Mouse (Mus musculus) fat pad, adult 2 months (tissue): Measurements from ENCODE around the gene Pear1.

Experiments
- DNase-seq: peaks from one replicate; pipeline ENCODE4 v3.0.0-alpha.2; 2011; ENCODE audit warnings: low read depth, low spot score; ENCODE audit errors: extremely low read depth

Gene Pear1

DNA sequence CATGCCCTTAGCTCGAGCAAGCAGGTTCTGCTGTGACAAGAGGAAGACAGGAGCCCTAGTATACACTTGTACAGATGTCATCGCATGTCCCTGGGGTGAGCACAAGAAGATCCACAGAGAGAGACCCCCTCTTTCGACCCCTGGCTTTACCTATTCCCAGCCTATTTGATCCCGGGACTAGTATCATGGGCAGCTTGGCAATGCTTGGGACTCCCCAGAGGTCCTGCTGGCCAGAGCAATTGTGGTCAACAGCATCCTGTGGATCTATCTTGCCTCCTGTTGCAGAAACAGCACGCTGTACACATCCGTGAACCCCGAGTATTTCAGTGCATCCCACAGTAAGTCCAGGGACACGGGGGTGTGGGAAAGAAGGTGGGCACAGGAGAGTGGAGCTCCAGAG, 12.8 kb downstream of the Pear1 start:
- no peak for DNase-seq

DNA sequence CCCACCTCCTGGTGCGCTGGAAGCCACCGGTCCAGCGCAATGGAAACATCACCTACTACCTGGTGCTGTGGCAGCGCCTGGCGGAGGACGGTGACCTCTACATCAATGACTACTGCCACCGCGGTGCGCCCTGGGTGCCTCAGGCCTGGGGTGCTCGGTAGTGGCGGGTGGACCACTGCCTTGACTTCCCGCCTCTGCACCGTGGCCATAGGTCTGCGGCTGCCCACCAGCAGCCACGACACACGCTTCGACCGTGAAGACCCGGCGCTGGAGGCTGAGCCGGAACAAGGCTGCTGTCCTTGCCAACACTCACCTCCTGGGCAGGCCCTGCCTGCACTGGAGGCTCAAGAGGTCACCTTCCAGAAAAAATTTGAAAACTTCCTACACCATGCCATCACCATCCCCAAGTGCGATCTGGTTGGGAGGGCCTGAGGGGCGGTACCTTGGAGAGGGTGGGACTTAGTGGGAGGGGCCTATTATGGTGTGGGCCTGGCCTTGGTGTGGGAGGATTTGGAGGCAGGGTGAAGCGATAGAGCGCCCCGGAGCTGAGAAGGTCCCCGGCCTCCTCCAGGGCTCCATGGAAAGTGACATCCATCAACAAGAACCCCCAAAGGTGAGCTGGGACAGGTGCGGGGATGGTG, 14.7 kb downstream of the Pear1 start:
- DNase-seq: no peak

DNA sequence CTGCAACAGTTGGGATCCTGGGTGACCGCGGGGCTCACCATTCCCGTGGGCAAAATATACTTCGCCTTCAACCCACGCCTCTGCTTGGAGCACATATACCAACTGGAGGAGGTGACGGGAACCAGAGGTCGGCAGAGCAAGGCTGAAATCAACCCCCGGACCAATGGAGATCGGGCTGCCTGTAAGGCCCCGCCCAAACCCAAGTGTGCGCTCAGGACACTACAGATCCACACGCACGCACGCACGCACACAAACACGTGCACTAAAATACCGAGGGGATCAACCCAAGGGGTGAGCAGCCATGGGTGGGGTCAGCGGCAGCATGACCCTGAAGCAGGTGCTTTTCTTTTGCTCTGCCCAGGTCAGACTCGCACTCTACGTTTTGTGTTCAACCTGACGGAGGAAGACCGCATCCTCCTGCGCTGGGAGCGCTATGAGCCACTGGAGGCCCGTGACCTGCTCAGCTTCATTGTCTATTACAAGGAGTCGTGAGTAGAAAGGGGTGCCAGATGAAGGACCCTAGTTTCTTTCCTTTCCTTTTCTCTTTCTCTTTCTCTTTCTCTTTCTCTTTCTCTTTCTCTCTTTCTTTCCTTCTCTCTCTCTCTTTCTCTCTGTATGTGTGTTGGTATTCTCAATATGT, 19.9 kb downstream of the Pear1 start:
- no peak for DNase-seq

DNA sequence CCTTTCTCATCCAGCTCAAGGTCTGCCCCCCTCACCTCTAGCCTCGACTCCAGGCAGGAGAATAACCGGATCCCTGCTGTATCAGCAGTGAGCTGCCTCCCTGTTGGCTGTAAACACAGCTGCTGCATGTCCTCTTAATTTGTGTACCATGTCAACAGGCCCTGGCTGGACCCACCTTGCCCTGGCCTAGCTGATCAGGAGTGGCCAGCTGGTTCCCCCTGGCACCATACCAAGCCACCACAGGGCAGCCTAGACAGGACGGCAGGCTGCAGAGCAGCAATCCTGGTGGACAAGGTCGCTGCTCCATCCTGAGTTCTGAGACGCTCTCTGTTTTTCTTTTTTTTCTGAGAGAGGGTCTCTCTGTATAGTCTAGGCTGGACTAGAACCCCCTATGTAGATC, 22.4 kb downstream of the Pear1 start:
- no peak for DNase-seq

GRCm38 (mm10) chr3:87796736-87797334, 27.3 kb downstream of the Pear1 start, which contains the start of gene Insrr:
Insrr (plus strand) TSS chr3:87796951.
- no peak for DNase-seq

DNA sequence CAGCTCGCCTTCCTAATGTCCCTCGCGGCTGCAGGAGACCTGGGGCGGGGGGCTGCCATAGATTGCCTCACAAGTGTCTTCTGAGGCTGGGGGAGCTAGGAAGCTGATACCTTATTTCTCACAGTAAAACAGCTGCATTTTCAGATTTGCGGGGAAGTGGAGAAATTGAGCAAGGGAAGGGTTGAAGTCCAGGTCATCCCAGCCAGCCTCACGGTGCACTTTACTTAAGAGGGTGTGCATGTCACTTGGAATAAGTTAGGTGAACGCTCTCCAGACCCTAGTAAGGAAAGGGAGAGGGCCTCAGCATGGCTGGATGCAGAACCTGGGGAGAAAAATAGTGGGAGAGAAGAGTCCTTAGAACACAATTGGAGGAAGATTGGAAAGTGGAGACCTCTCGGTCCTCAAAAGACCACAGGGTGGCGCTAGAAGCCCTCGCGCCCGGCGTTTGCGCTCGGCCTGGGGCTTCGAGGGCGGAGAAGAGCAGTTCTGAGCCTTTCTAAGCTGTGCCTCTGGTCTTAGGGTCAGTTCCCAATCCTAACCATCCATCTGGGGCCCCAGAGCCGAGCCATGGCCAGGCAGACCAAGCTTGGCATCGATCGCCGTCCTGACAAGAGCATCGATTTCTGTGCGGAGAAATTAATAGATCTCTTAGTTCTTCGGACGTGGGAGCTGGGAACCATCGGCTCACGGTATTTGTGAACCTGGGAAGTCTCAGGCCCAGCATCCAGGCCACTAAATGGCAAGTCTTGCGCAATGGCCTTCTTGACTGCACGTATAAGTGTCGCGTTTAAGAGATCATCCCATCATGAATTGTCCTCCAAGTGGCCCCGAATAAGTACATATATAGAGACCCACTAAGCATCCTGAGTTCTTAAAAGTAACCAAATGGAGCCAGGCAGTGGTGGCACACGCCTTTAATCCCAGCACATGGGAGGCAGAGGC, 28.5 kb downstream of the Pear1 start:
- no peak for DNase-seq

DNA sequence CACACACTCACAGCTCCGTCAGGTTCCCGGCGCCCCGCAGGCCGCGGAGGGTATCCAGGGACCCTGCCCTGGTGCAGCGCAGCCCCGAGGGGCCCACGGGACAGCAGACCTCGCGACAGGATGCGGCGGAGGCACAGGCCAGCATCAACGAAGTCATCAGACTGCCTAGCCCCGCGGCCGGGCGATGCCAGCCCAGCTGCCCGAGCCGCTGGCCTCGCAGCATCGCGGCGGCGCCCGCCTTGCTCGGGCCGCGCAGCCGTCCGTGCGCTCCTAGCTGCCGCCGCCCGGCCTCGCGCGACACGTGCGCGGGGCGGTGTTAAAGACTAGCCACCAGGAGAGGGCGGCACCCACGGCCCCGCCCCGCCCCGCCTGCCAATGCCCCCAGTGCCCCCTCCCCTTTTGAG, 29.2 kb downstream of the Pear1 start, which contains the start of gene Ntrk1:
Ntrk1 (minus strand) TSS at position 241 of the 404 bp plus-strand sequence.
- no peak for DNase-seq

DNA sequence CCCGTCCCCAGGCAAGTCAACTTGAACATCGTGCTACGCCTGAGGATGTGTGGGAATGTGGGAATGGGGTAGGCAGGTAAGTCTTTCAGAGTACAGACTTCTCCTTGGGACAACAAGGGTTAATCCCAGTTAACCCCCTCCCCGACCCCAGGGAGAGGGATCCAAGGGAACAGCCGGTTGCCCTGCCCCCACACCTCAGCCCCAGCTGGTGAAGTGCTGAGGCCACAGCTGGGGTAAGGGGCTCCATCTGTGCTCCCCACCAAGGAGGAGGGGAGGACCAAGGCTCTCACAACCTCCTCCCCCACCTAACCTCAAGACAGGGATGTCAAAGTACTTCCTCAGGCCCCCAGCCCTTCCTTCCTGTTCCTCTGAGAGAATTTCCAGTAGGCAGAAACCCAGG, 34.3 kb downstream of the Pear1 start:
- DNase-seq: no peak

DNA sequence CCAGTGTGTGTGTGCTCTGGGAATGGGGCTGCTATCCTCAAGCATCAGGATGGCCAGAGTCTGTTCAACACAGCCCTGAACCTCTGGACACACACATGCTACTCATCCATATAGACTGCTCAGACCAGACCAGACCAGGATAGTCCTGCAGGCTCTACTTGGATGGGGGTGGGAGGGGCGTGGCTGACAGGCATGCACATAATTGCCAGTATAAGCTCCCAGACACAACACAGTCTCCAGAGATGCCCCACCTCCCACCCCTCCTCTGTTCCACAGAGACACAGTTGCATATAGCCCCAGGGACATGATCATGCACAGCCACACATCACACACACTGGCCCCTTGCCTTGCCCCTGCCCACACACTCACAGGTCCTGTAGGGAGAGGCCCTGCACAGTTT, 34.9 kb downstream of the Pear1 start:
- no peak for DNase-seq

DNA sequence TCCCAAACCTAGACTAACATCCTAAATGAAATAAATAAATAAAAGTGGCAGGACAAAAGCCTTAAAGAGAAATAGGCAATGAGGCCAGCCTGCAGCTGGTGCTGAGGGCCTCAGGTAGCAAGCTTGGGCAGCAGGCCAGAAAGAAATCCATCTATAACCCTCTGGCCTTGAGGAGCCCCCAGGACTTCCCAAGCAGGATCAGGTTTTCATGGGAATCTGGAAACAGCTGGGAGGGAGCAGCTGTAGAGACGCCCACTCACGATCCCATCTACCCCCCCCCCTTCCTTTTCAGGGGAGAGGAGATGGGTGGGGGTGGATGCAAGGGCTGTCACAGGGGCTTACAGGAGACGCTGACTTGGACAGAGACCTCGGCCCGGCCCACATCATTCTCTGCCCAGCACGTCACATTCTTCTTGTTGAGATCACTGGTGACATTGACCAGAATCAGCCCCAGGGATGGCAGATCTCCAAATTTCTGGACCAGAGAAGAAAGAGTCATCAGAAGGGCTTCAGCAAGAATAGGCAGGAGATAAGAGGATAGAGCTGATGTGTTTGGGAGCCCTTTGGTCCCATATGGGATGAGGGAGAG, 38.4 kb downstream of the Pear1 start:
- DNase-seq: no peak

DNA sequence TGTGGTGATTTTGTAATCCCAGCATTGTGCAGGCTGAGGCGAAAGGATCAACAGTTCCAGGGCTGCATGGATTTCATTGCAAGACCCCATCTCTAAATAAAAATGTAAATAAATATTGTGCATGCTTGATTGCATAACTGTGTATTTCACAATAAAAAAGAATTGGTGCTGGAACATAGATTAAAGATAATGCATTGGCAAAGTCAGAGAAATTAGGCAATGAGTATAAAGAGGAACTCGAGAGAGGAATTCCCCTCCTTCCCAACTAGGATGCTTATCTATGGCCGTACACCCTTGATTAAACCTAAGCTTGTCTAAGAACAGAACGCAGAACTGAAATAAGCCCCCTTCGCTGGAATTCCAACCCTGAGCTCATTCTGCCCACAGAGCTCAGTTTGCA, 39.0 kb downstream of the Pear1 start:
- no peak for DNase-seq

- DNase-seq: no peak
These were observed 40.7 kb downstream of the Pear1 start for GRCm38 (mm10) chr3:87783282-87784023.

- DNase-seq: no peak
These were observed 45.0 kb downstream of the Pear1 start for GRCm38 (mm10) chr3:87779086-87779485.

GRCm38 (mm10) chr3:87778283-87778682, 45.8 kb downstream of the Pear1 start:
- no peak for DNase-seq

- no peak for DNase-seq
These were observed 53.0 kb downstream of the Pear1 start for GRCm38 (mm10) chr3:87771088-87771487.

DNA sequence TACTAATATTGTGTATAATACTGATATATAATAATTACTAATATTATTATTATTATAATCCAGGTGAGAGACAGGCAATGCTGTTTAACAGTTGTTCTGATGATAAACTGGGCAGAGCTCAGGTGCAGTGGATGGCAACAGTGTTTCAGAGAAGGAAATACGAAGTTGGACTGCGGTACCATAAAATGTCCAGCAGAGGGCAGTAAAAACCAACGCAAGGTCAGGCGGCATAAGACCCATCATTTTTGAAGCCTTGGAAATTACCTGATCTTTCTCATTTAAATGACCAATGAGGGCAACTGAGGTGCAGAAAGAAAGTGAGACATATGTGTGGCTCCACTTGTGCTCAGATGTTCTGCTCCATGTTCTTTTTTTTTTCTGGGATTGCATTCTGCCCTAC, 53.8 kb downstream of the Pear1 start:
- no peak for DNase-seq

DNA sequence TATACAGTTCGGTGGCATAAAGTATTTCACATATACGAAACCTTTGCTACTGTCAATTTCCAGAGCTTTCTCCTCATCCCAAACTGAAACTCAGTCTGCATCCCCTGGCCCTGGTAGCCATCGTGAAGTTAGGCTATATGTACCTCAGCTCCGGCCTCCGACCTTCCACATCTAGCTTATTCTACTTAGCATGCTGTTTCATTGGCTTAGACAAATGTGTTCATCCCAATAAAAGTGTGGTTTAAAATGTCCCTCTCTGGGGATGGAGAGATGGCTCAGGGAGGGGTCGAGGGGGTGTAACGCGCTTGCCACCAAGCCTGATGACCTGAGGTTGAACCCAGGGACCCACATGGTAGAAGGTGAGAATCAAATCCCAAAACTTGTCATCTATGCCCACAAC, 54.6 kb downstream of the Pear1 start:
- no peak for DNase-seq

- no peak for DNase-seq
These were observed 55.3 kb downstream of the Pear1 start for GRCm38 (mm10) chr3:87768844-87769243.

- no peak for DNase-seq
These were observed 55.7 kb downstream of the Pear1 start for GRCm38 (mm10) chr3:87768431-87768830.

DNA sequence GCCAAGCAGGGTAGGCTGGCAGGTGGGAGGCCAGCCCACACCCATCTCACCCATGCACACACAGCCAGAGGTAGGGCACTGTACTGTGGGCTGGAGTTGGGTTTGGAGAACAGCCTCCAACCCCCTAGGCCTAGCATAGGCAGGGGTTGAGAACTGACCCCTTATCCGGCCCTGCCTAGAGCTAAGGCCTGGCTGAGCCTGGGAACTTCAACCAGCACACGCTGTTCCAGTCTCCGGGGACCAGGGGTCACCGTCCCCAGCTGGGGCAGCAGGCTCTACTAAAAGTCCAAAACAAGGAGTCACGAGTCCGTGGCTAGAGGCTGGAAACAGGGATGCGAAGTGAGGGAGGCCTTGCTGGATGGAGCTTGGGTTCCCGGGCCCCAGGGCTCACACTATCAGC, 56.3 kb downstream of the Pear1 start:
- DNase-seq: no peak
